Mouse (Mus musculus): Measurements from ENCODE around the gene Elp1. TPM values are rescaled to one million over a fixed set of nuclear protein-coding genes. Genes with fewer than 3 reads are reported as not detected.

The Elp1 gene
- 25.8 and 26.6 TPM in 2 replicates for polyA plus RNA-seq (2015; fragmentation: Nextera tagmentation; extraction: Ambion mirVana)

GRCm38 (mm10) chr4:56801907-56802668, at the start of gene Elp1, which contains the start of gene Fam206a:
Elp1 (minus strand) TSS chr4:56802331.
Fam206a (plus strand) TSS chr4:56802345.
- H3K4me3 ChIP-seq (ENCODE audit: low read length) = peak within 1 kb of the TSS; percentile 96
- H3K4me2 ChIP-seq (ENCODE audit: low read depth, low read length) = peak within 1 kb of the TSS; percentile 98
- H3K36me3 ChIP-seq (ENCODE audit: control insufficient read depth, insufficient read depth) = peaks cover 34% of the 10 kb centered on the region
- H3K27ac ChIP-seq (ENCODE audit: low read length) = peak within 1 kb of the TSS; percentile 86
- no peaks in the 10 kb centered on the region for H3K27me3 ChIP-seq (ENCODE audit: control insufficient read depth, insufficient read depth, low read length)
- no peaks in the 10 kb centered on the region for H3K9me3 ChIP-seq (replicated peaks; ENCODE audit: control insufficient read depth, low read length)
- peak; percentile 94 for ATAC-seq (replicated peaks; ENCODE audit: extremely low read depth, insufficient read depth, low FRiP score)
- H3K9ac ChIP-seq (ENCODE audit: low read length) = peak within 1 kb of the TSS; percentile 94
- H3K4me1 ChIP-seq (ENCODE audit: control insufficient read depth, insufficient read depth, low read length) = peaks cover 14% of the 10 kb centered on the region
- WGBS = under 1% methylated on average over 72 of the region's 72 CpGs

- peak overlapping the region; percentile 30 for H3K4me2 ChIP-seq (ENCODE audit: low read depth, low read length)
- H3K27me3 ChIP-seq (ENCODE audit: control insufficient read depth, insufficient read depth, low read length) = no peaks in the 10 kb centered on the region
- H3K9ac ChIP-seq (ENCODE audit: low read length) = peak overlapping the region; percentile 43
- H3K4me1 ChIP-seq (ENCODE audit: control insufficient read depth, insufficient read depth, low read length) = peaks cover 6% of the 10 kb centered on the region
- ATAC-seq (replicated peaks; ENCODE audit: extremely low read depth, insufficient read depth, low FRiP score) = peak; percentile 55; the same call in 1 of the 2 replicates
- H3K4me3 ChIP-seq (ENCODE audit: low read length) = no peak overlapping the region
- peak overlapping the region; percentile 53; the same call in 1 of the 2 replicates for H3K27ac ChIP-seq (ENCODE audit: low read length)
- 9% methylated on average over 6 of the region's 6 CpGs for WGBS
- H3K9me3 ChIP-seq (replicated peaks; ENCODE audit: control insufficient read depth, low read length) = no peaks in the 10 kb centered on the region
- no peaks in the 10 kb centered on the region for H3K36me3 ChIP-seq (ENCODE audit: control insufficient read depth, insufficient read depth)
Observed at GRCm38 (mm10) chr4:56850724-56851123, 48.6 kb upstream of the Elp1 start.

DNA sequence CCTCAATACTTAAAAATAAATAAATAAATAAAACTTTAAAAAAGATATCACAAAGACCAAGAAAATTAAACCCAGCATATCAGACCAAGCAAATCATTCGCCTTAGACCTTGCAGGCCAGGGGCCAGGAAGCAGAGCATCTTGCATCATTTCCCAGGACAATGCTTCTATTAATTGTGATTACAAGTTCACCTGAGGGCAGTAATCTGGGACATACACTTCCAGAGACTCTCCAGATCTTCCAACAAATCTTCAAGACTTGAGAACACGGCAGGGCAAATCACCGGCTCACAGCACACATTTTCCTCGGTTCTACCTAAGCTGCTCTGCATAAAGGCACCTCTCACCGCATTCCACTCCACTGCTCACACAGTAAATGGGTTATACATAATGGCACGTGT, 45.9 kb upstream of the Elp1 start:
- Histone ChIP-seq H3K27ac (ENCODE audit: low read length) (no peak overlapping the region), H3K27me3 (ENCODE audit: control insufficient read depth, insufficient read depth, low read length) (no peaks in the 10 kb centered on the region), H3K4me3 (ENCODE audit: low read length) (no peak overlapping the region), H3K4me2 (ENCODE audit: low read depth, low read length) (no peak overlapping the region), H3K4me1 (ENCODE audit: control insufficient read depth, insufficient read depth, low read length) (peaks cover 6% of the 10 kb centered on the region), H3K36me3 (ENCODE audit: control insufficient read depth, insufficient read depth) (peaks cover 12% of the 10 kb centered on the region; the same call in 1 of the 2 replicates), H3K9me3 (replicated peaks; ENCODE audit: control insufficient read depth, low read length) (peaks cover 5% of the 10 kb centered on the region; the same call in 1 of the 2 replicates), H3K9ac (ENCODE audit: low read length) (no peak overlapping the region)
- WGBS = 85% methylated on average over 6 of the region's 6 CpGs
- no peak for ATAC-seq (replicated peaks; ENCODE audit: extremely low read depth, insufficient read depth, low FRiP score)

GRCm38 (mm10) chr4:56847400-56847799, 45.3 kb upstream of the Elp1 start:
- Histone ChIP-seq H3K9me3 (replicated peaks; ENCODE audit: control insufficient read depth, low read length) (peaks cover 5% of the 10 kb centered on the region; the same call in 1 of the 2 replicates), H3K4me2 (ENCODE audit: low read depth, low read length) (no peak overlapping the region), H3K9ac (ENCODE audit: low read length) (no peak overlapping the region), H3K27ac (ENCODE audit: low read length) (no peak overlapping the region), H3K4me3 (ENCODE audit: low read length) (no peak overlapping the region), H3K36me3 (ENCODE audit: control insufficient read depth, insufficient read depth) (peaks cover 12% of the 10 kb centered on the region; the same call in 1 of the 2 replicates), H3K27me3 (ENCODE audit: control insufficient read depth, insufficient read depth, low read length) (no peaks in the 10 kb centered on the region), H3K4me1 (ENCODE audit: control insufficient read depth, insufficient read depth, low read length) (peaks cover 6% of the 10 kb centered on the region)
- WGBS = 83% methylated on average over 3 of the region's 3 CpGs
- ATAC-seq (replicated peaks; ENCODE audit: extremely low read depth, insufficient read depth, low FRiP score) = no peak

- ATAC-seq (replicated peaks; ENCODE audit: extremely low read depth, insufficient read depth, low FRiP score) = no peak
- Histone ChIP-seq H3K4me1 (ENCODE audit: control insufficient read depth, insufficient read depth, low read length) (peaks cover 6% of the 10 kb centered on the region), H3K9me3 (replicated peaks; ENCODE audit: control insufficient read depth, low read length) (peaks cover 5% of the 10 kb centered on the region; the same call in 1 of the 2 replicates), H3K27ac (ENCODE audit: low read length) (no peak overlapping the region), H3K36me3 (ENCODE audit: control insufficient read depth, insufficient read depth) (peaks cover 12% of the 10 kb centered on the region; the same call in 1 of the 2 replicates), H3K27me3 (ENCODE audit: control insufficient read depth, insufficient read depth, low read length) (no peaks in the 10 kb centered on the region), H3K9ac (ENCODE audit: low read length) (no peak overlapping the region), H3K4me2 (ENCODE audit: low read depth, low read length) (no peak overlapping the region), H3K4me3 (ENCODE audit: low read length) (no peak overlapping the region)
- 60% methylated on average over 12 of the region's 12 CpGs for WGBS
Observed at GRCm38 (mm10) chr4:56845896-56846533, 43.9 kb upstream of the Elp1 start.

DNA sequence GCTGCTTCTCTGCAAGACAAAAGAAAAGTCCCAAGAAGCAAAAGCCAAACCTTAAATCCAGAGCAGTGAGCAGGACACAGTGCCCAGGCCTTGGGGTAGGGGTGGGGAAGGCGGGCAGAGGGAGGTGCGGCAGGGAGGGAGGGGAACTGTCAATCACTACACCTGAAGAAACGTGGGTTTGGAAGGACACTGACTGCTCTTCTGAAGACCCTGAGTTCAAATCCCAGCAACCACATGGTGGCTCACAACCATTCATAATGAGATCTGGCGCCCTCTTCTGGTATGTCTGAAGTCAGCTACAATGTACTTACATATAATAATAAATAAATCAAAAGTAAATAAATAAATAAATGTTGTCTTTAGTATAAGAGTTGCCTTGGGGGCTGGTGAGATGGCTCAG, 42.8 kb upstream of the Elp1 start:
- no peak overlapping the region for H3K27ac ChIP-seq (ENCODE audit: low read length)
- 90% methylated on average over 4 of the region's 4 CpGs for WGBS
- no peak overlapping the region for H3K4me3 ChIP-seq (ENCODE audit: low read length)
- H3K9ac ChIP-seq (ENCODE audit: low read length) = no peak overlapping the region
- ATAC-seq (replicated peaks; ENCODE audit: extremely low read depth, insufficient read depth, low FRiP score) = no peak
- peaks cover 5% of the 10 kb centered on the region; the same call in 1 of the 2 replicates for H3K9me3 ChIP-seq (replicated peaks; ENCODE audit: control insufficient read depth, low read length)
- no peaks in the 10 kb centered on the region for H3K4me1 ChIP-seq (ENCODE audit: control insufficient read depth, insufficient read depth, low read length)
- H3K27me3 ChIP-seq (ENCODE audit: control insufficient read depth, insufficient read depth, low read length) = no peaks in the 10 kb centered on the region
- H3K36me3 ChIP-seq (ENCODE audit: control insufficient read depth, insufficient read depth) = peaks cover 12% of the 10 kb centered on the region; the same call in 1 of the 2 replicates
- H3K4me2 ChIP-seq (ENCODE audit: low read depth, low read length) = no peak overlapping the region

DNA sequence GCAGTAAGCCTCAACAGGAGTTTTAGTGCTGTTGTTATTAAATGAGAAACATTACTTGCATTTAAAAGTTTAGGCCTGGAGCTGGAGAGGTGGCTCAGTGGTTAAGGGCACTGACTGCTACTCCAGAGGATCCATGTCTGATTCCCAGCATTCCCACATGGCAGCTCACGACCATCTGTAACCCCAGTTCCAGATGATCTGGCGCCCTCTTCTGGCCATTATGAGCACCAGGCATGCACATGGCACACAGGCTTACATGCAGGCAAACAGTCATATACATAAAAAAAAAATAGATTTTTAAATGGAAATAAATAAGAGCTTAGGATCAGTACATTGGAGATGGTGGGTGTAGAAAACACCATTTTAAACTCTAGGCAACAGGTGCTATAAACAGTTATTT, 41.8 kb upstream of the Elp1 start:
- Histone ChIP-seq H3K4me2 (ENCODE audit: low read depth, low read length) (no peak overlapping the region), H3K4me3 (ENCODE audit: low read length) (no peak overlapping the region), H3K36me3 (ENCODE audit: control insufficient read depth, insufficient read depth) (peaks cover 12% of the 10 kb centered on the region; the same call in 1 of the 2 replicates), H3K4me1 (ENCODE audit: control insufficient read depth, insufficient read depth, low read length) (no peaks in the 10 kb centered on the region), H3K27me3 (ENCODE audit: control insufficient read depth, insufficient read depth, low read length) (no peaks in the 10 kb centered on the region), H3K27ac (ENCODE audit: low read length) (no peak overlapping the region), H3K9ac (ENCODE audit: low read length) (no peak overlapping the region), H3K9me3 (replicated peaks; ENCODE audit: control insufficient read depth, low read length) (peaks cover 5% of the 10 kb centered on the region; the same call in 1 of the 2 replicates)
- 84% methylated on average over 2 of the region's 2 CpGs for WGBS
- ATAC-seq (replicated peaks; ENCODE audit: extremely low read depth, insufficient read depth, low FRiP score) = no peak

GRCm38 (mm10) chr4:56842501-56842900, 40.4 kb upstream of the Elp1 start:
- Histone ChIP-seq H3K4me1 (ENCODE audit: control insufficient read depth, insufficient read depth, low read length) (no peaks in the 10 kb centered on the region), H3K36me3 (ENCODE audit: control insufficient read depth, insufficient read depth) (peaks cover 12% of the 10 kb centered on the region; the same call in 1 of the 2 replicates)
- ATAC-seq (replicated peaks; ENCODE audit: extremely low read depth, insufficient read depth, low FRiP score) = no peak

More at GRCm38 (mm10) chr4:56842501-56842900, 40.4 kb upstream of the Elp1 start:
- H3K9me3 ChIP-seq (replicated peaks; ENCODE audit: control insufficient read depth, low read length) = peaks cover 5% of the 10 kb centered on the region; the same call in 1 of the 2 replicates
- H3K9ac ChIP-seq (ENCODE audit: low read length) = no peak overlapping the region
- H3K4me2 ChIP-seq (ENCODE audit: low read depth, low read length) = no peak overlapping the region
- no peaks in the 10 kb centered on the region for H3K27me3 ChIP-seq (ENCODE audit: control insufficient read depth, insufficient read depth, low read length)
- 59% methylated on average over 7 of the region's 7 CpGs for WGBS
- no peak overlapping the region for H3K4me3 ChIP-seq (ENCODE audit: low read length)
- peak overlapping the region; percentile 29; the same call in 1 of the 2 replicates for H3K27ac ChIP-seq (ENCODE audit: low read length)
